Mouse (Mus musculus): ENCODE data around the gene Bptf.

DNA sequence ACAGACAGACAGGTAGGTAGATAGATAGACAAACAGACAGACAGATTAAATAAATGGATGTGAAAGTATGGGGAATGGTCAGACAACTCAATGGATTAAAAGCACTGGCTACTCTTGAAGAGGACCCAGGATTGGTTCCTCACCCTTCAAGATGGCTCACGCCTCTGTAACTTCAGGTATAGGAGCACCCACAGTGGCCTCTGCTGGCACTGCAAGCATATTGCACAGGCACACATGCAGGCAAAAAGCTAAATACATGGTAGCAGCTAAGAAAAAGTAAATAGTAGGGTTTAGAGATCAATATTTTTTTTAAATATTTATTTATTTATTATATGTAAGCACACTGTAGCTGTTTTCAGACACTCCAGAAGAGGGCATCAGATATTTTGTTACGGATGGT lies 23.0 kb downstream of the Bptf start:
- TF ChIP-seq POLR2A (IDR thresholded peaks at IDR 0.05; ENCODE audit: control insufficient read depth, extremely low read depth, insufficient read depth, low read length, poor library complexity) (no peak), CTCF (IDR thresholded peaks at IDR 0.05; ENCODE audit: borderline replicate concordance, control insufficient read depth, extremely low read depth, insufficient read depth, low read length, poor library complexity) (no peak)
